Mouse (Mus musculus): ENCODE data around the gene Bbs9.

The Bbs9 gene

GRCm38 (mm10) chr9:22748617-22749016 lies 273.1 kb downstream of the Bbs9 start:
- no peak for DNase-seq (ENCODE audit: low read depth, low spot score)

GRCm38 (mm10) chr9:22750779-22751545 lies 275.4 kb downstream of the Bbs9 start:
- DNase-seq (ENCODE audit: low read depth, low spot score): no peak

- no peak for DNase-seq (ENCODE audit: low read depth, low spot score)
These were observed 276.0 kb downstream of the Bbs9 start for GRCm38 (mm10) chr9:22751546-22751929.

- DNase-seq (ENCODE audit: low read depth, low spot score): no peak
These were observed 278.7 kb downstream of the Bbs9 start for GRCm38 (mm10) chr9:22754081-22754672.

- DNase-seq (ENCODE audit: low read depth, low spot score): no peak
These were observed 283.0 kb downstream of the Bbs9 start for GRCm38 (mm10) chr9:22758487-22758886.

- DNase-seq (ENCODE audit: low read depth, low spot score): no peak
These were observed 283.7 kb downstream of the Bbs9 start for GRCm38 (mm10) chr9:22759241-22759640.

GRCm38 (mm10) chr9:22760376-22760775 lies 284.9 kb downstream of the Bbs9 start:
- DNase-seq (ENCODE audit: low read depth, low spot score): no peak

- DNase-seq (ENCODE audit: low read depth, low spot score): no peak
These were observed 286.0 kb downstream of the Bbs9 start for GRCm38 (mm10) chr9:22761487-22761886.

GRCm38 (mm10) chr9:22765618-22766220 lies 290.2 kb downstream of the Bbs9 start:
- DNase-seq (ENCODE audit: low read depth, low spot score): no peak

GRCm38 (mm10) chr9:22767154-22767553 lies 291.6 kb downstream of the Bbs9 start:
- no peak for DNase-seq (ENCODE audit: low read depth, low spot score)

- DNase-seq (ENCODE audit: low read depth, low spot score): no peak
These were observed 292.3 kb downstream of the Bbs9 start for GRCm38 (mm10) chr9:22767860-22768259.

- DNase-seq (ENCODE audit: low read depth, low spot score): no peak
These were observed 296.3 kb downstream of the Bbs9 start for GRCm38 (mm10) chr9:22771785-22772184.

- no peak for DNase-seq (ENCODE audit: low read depth, low spot score)
These were observed 300.9 kb downstream of the Bbs9 start for GRCm38 (mm10) chr9:22776246-22776961.

- DNase-seq (ENCODE audit: low read depth, low spot score): no peak
These were observed 301.9 kb downstream of the Bbs9 start for GRCm38 (mm10) chr9:22777425-22777824.

- DNase-seq (ENCODE audit: low read depth, low spot score): no peak
These were observed 304.1 kb downstream of the Bbs9 start for GRCm38 (mm10) chr9:22779631-22780030.

GRCm38 (mm10) chr9:22786006-22786405 lies 310.5 kb downstream of the Bbs9 start:
- no peak for DNase-seq (ENCODE audit: low read depth, low spot score)

GRCm38 (mm10) chr9:22788423-22788822 lies 312.9 kb downstream of the Bbs9 start:
- no peak for DNase-seq (ENCODE audit: low read depth, low spot score)

GRCm38 (mm10) chr9:22788850-22789249 lies 313.3 kb downstream of the Bbs9 start:
- no peak for DNase-seq (ENCODE audit: low read depth, low spot score)

GRCm38 (mm10) chr9:22789380-22790168 lies 314.1 kb downstream of the Bbs9 start:
- DNase-seq (ENCODE audit: low read depth, low spot score): no peak

GRCm38 (mm10) chr9:22791208-22791607 lies 315.7 kb downstream of the Bbs9 start:
- no peak for DNase-seq (ENCODE audit: low read depth, low spot score)

- no peak for DNase-seq (ENCODE audit: low read depth, low spot score)
These were observed 316.2 kb downstream of the Bbs9 start for GRCm38 (mm10) chr9:22791750-22792149.
